Mouse (Mus musculus) midbrain, embryonic 11.5 days (tissue): ENCODE data around the gene Bnc2. TPM values are rescaled to one million over a fixed set of nuclear protein-coding genes. Genes with fewer than 3 reads are reported as not detected.
A peak's percentile ranks its signal among the peaks of the same experiment; 100 is the strongest.

ENCODE experiments used
- ATAC-seq: fragments of 200-750 bp; cut with Nextera tagmentation; 2 replicates; pipeline ENCODE4 v1.8.0; 2017; ENCODE audit warnings: moderate TSS enrichment, moderate library complexity; ENCODE audit not compliant: low FRiP score
- DNase-seq: peaks from one replicate; pipeline ENCODE4 v3.0.0; 2015; ENCODE audit warnings: low spot score; ENCODE audit errors: missing footprints
- H3K27ac ChIP-seq: fragments of 300-500 bp; sonication (generic); 2 replicates; pipeline ENCODE4 v1.5.1; 2014; ENCODE audit warnings: low read depth, low read length
- H3K27me3 ChIP-seq: fragments of 300-500 bp; sonication (generic); 2 replicates; pipeline ENCODE4 v1.6.1; 2014; ENCODE audit warnings: mild to moderate bottlenecking, low read length, moderate library complexity, mixed read lengths; ENCODE audit not compliant: control insufficient read depth, insufficient read depth
- H3K36me3 ChIP-seq: fragments of 300-500 bp; sonication (generic); 2 replicates; pipeline ENCODE4 v1.6.1; 2014; ENCODE audit warnings: mild to moderate bottlenecking, low read length, moderate library complexity, mixed read lengths; ENCODE audit not compliant: control insufficient read depth, insufficient read depth
- H3K4me1 ChIP-seq: fragments of 300-500 bp; sonication (generic); 2 replicates; pipeline ENCODE4 v1.6.1; 2014; ENCODE audit warnings: low read length; ENCODE audit not compliant: control insufficient read depth, insufficient read depth
- H3K4me2 ChIP-seq: fragments of 300-500 bp; sonication (generic); 2 replicates; pipeline ENCODE4 v1.6.1; 2014; ENCODE audit warnings: mild to moderate bottlenecking, moderate library complexity
- H3K4me3 ChIP-seq: fragments of 300-500 bp; sonication (generic); 2 replicates; pipeline ENCODE4 v1.5.1; 2014; ENCODE audit warnings: low read depth, low read length
- H3K9ac ChIP-seq: fragments of 300-500 bp; sonication (generic); 2 replicates; pipeline ENCODE4 v1.6.1; 2014; ENCODE audit warnings: low read length
- H3K9me3 ChIP-seq: fragments of 300-500 bp; sonication (generic); 2 replicates; pipeline ENCODE4 v1.6.1; 2016; ENCODE audit warnings: low read length; ENCODE audit not compliant: control insufficient read depth
- WGBS: fragments of 180-500 bp; shearing (Covaris S2); extraction: QIAGEN DNeasy Blood & Tissue Kit; methylation state at CpG from one replicate; pipeline ENCODE4 v1.1.7; 2014; 5-methylcytosine and 5-hydroxymethylcytosine counted together
- polyA plus RNA-seq: library from polyadenylated mRNA; unstranded; fragments of >200 nt; fragmentation: Nextera tagmentation; extraction: Ambion mirVana; gene quantifications from 2 replicates; pipeline ENCODE4 v1.2.1, GENCODE M21; 2014

The Bnc2 gene
- polyA plus RNA-seq, 1 experiment from 2014 or later = 9.1 TPM

DNA sequence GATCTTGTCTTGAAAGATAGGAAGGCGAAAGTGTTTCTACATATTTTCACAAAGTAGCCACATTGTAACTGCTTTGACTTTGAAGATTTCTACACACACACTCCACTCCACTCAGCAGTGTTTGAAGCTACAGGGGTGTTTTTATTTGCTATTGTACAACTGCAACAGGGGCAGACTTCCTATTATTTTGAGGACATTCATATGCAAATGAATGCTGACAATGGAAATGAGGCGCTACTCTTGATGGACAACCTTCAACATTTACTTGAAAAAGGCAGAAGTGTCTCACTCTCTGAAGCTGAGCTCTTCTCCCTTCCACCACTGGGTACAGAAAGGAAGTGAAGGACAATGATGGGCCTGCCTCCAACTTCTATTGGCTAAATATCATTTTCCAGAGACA, 146.7 kb downstream of the Bnc2 start:
- Histone ChIP-seq H3K9ac (no peak overlapping the region), H3K36me3 (no peaks in the 10 kb centered on the region), H3K4me1 (peaks cover 28% of the 10 kb centered on the region), H3K27me3 (peaks cover 2% of the 10 kb centered on the region; the same call in 1 of the 2 replicates), H3K4me2 (no peak overlapping the region), H3K4me3 (no peak overlapping the region), H3K27ac (no peak overlapping the region), H3K9me3 (no peaks in the 10 kb centered on the region)
- DNase-seq (no peak), ATAC-seq (no peak)
- 22% methylated on average over 2 of the region's 2 CpGs for WGBS

DNA sequence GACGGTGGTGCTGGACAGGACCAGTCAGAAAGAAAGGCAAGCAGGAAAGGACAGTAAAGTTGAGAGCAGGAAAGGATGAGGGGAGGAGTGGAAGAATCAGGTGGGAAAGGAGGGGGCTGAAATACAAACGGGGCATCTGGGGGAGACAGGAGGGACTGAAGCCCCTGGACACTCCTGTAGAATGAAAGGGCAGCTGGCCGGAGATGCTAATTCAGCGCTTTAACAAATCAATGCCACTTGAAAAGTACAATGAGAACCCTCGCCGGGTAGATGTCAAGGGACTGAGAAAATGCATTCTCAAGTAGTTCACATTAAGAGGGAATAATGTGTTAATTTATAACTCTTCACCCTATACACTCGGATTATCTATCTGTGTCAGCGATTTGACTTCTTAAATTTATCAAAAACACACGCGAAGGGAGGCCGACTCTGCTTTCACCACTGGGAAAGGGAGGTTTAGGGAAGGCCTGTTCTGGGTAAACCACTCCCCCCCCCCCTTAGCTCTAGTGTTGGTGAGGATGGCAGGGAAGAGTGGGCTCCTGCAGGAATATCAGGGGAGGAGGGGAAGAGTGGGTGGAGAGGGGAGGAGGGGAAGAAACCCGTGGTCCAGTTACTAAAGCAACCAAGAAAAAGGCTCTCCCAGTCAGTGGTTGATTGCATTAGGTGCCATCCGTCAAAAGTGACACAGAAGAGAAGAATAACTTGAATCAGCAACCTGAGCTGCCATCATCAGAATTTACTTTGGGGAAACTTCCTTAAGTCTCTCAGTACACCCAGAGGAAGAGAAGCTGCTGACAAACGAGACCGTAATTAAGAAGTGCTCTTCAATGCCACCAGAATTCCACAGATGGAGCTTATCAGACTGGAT, 147.8 kb downstream of the Bnc2 start:
- DNase-seq (peak; percentile 92), ATAC-seq (peak; percentile 71)
- H3K4me3 ChIP-seq = no peak overlapping the region
- peaks cover 31% of the 10 kb centered on the region for H3K4me1 ChIP-seq
- H3K27ac ChIP-seq = no peak overlapping the region
- no peaks in the 10 kb centered on the region for H3K9me3 ChIP-seq
- H3K27me3 ChIP-seq = peaks cover 2% of the 10 kb centered on the region; the same call in 1 of the 2 replicates
- H3K9ac ChIP-seq = no peak overlapping the region
- 5% methylated on average over 15 of the region's 15 CpGs for WGBS
- H3K36me3 ChIP-seq = no peaks in the 10 kb centered on the region
- H3K4me2 ChIP-seq = peak overlapping the region; percentile 26; the same call in 1 of the 2 replicates

DNA sequence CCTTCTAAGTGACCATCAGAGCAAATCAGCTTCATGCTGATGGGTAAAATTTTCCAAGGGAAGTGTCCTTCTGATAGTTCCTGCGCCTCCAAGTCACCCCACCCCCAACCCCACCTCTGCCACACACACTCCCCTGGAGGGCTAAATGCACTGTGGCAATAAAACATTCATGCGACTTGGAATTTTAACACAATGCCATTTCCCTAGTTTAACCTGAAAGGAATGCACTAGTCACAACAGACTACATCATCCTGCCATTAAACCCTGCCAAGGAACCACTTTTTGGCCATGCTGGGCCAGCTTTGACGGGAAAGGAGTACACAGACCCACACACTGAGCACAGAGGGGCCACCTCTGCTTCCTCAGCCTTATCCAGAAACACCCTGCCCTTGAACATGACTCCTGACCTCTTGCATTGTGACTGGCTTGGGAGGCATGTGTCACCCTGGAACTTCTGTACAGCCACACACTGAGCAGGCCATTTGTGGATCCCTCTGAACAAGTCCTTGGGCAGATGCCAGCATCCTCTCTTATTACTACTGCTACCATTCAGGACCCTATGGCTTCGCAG, 151.3 kb downstream of the Bnc2 start:
- peaks cover 27% of the 10 kb centered on the region for H3K4me1 ChIP-seq
- H3K27ac ChIP-seq = no peak overlapping the region
- H3K9me3 ChIP-seq = no peaks in the 10 kb centered on the region
- H3K4me2 ChIP-seq = no peak overlapping the region
- no peak overlapping the region for H3K4me3 ChIP-seq
- H3K9ac ChIP-seq = no peak overlapping the region
- H3K27me3 ChIP-seq = peaks cover 2% of the 10 kb centered on the region; the same call in 1 of the 2 replicates
- H3K36me3 ChIP-seq = no peaks in the 10 kb centered on the region
- WGBS = 37% methylated on average over 4 of the region's 4 CpGs
- ATAC-seq = no peak
- no peak for DNase-seq

DNA sequence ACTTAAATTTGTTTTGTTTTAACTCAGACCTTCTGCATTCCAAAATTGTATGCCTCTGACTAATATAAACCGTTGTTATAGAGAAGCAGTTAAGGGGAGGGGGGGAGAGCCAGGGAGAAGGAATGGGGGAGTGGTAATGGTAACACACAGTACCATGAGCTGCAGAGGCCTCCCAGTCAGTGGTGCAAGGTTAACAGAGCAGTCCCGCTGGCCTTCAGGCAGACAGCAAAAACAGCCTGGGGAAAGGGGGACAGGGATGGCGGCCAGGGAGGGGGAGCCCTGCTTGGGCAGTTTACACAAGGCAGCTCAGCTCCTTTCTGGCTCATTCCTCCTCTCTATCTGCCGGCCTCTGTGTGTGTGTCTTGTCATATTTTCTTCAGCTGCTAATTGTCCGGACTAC, 151.9 kb downstream of the Bnc2 start:
- no peaks in the 10 kb centered on the region for H3K36me3 ChIP-seq
- no peak overlapping the region for H3K4me3 ChIP-seq
- H3K4me1 ChIP-seq = peaks cover 23% of the 10 kb centered on the region
- DNase-seq (no peak), ATAC-seq (no peak; the same call in 1 of the 2 replicates)
- H3K9me3 ChIP-seq = no peaks in the 10 kb centered on the region
- H3K4me2 ChIP-seq = no peak overlapping the region
- peaks cover 2% of the 10 kb centered on the region; the same call in 1 of the 2 replicates for H3K27me3 ChIP-seq
- no peak overlapping the region for H3K9ac ChIP-seq
- 16% methylated on average over 5 of the region's 5 CpGs for WGBS
- no peak overlapping the region for H3K27ac ChIP-seq

DNA sequence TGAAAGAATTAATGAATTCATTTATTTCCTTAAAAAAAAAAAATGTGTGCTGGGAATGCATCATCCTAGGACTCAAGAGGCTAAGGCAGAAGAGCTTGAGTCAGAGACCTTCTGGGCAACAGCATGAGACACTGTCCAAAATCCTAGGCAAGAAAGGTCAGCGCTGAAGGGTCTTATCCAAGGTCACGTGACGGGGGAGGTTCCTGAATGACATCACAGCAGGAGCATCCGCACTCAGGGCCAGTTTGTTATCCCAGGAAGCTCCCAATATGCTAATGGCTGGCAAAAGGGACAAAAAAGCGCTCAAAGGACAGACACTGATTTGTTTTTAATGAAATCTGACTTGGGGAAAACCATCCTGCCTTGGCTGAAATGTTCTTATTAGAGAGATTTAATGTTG, 153.5 kb downstream of the Bnc2 start:
- H3K4me3 ChIP-seq = no peak overlapping the region

DNA sequence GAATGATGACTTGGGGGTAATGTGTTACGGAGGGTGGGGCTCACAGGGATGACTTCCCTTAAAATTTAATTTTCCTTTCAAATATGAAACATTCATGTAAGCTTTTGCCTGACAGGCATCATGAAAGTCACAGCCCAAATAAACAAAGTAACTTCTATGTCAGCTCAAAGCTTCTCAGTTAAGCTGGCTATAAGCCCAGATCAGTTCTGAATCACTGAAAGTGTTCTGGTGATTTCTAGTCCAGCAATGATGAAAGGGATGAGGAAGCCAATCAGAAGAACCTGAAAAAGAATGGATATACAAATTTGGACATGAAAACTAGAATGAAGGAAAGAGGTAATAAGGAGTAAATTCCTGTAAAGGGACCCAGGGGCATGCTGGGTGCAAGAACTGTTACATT, 164.6 kb downstream of the Bnc2 start:
- Histone ChIP-seq H3K27me3 (no peaks in the 10 kb centered on the region), H3K36me3 (no peaks in the 10 kb centered on the region), H3K4me3 (no peak overlapping the region), H3K9me3 (no peaks in the 10 kb centered on the region), H3K27ac (no peak overlapping the region), H3K4me2 (no peak overlapping the region), H3K9ac (no peak overlapping the region), H3K4me1 (no peaks in the 10 kb centered on the region)
- ATAC-seq = no peak
- WGBS = 95% methylated on average over 1 of the region's 1 CpGs
- no peak for DNase-seq

More for the DNA sequence above, 153.5 kb downstream of the Bnc2 start:
- Histone ChIP-seq H3K27ac (no peak overlapping the region), H3K9ac (no peak overlapping the region), H3K4me1 (peaks cover 8% of the 10 kb centered on the region), H3K4me2 (no peak overlapping the region), H3K27me3 (no peaks in the 10 kb centered on the region; the same call in 1 of the 2 replicates), H3K36me3 (no peaks in the 10 kb centered on the region), H3K9me3 (no peaks in the 10 kb centered on the region)
- WGBS = 75% methylated on average over 5 of the region's 5 CpGs
- ATAC-seq (no peak), DNase-seq (no peak)

DNA sequence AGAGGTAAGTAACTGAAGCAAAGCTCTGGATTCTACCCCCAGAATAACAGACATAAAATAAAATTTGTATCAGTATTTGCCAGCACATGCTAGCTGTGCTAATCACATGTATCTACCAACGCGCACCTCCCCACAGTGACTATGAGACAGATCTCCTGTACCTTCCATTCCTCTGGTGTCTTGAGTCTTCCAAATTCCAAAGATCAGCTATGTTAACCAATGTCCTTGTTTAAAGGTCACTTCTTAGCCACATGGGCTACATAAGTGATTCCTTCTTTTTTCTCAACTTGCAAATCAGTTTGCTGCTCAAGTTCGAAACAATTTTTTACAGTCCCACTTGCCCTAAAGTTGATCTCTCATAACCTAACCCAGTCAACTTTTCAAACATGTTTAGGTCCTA, 167.5 kb downstream of the Bnc2 start:
- Histone ChIP-seq H3K9me3 (no peaks in the 10 kb centered on the region), H3K4me3 (no peak overlapping the region), H3K27ac (no peak overlapping the region), H3K9ac (no peak overlapping the region), H3K4me2 (no peak overlapping the region), H3K4me1 (no peaks in the 10 kb centered on the region), H3K36me3 (no peaks in the 10 kb centered on the region), H3K27me3 (no peaks in the 10 kb centered on the region)
- 96% methylated on average over 3 of the region's 3 CpGs for WGBS
- ATAC-seq (no peak), DNase-seq (no peak)

DNA sequence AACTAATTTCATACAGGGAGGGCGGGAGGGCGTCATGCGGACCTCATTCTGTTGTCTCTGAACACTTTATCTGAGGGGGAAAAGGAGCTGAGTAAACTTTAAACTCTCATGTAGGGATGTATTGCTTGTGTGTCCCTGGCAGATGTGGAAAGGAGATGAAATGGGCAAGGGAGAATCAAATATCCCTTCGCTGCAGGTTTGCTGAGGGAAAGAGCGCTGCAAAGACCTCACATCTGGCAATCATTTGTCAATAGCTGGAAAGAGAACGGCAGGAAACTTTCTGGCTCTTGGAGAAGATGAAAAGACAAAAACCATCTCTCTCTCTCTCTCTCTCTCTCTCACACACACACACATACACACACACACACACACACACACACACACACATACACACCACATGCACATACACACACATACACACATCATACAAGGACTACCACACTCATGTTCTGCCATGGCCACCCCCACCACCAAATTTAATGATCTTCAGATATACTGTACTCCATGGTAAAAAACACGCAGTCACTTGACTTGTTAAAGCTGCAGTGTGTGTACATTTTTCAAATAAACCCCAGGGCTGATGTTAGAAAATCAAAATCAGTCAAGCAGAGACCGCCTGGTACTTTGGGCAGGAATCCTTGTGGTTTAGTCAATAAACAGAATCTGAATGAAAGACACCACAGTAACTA, 172.3 kb downstream of the Bnc2 start:
- DNase-seq (no peak), ATAC-seq (no peak)
- Histone ChIP-seq H3K27ac (no peak overlapping the region), H3K27me3 (no peaks in the 10 kb centered on the region), H3K9me3 (no peaks in the 10 kb centered on the region), H3K36me3 (no peaks in the 10 kb centered on the region), H3K9ac (no peak overlapping the region), H3K4me2 (no peak overlapping the region), H3K4me3 (no peak overlapping the region), H3K4me1 (no peaks in the 10 kb centered on the region)
- WGBS = 76% methylated on average over 8 of the region's 8 CpGs
